Mouse (Mus musculus): ENCODE data around the gene Zfp423. TPM values are rescaled to one million over a fixed set of nuclear protein-coding genes. Genes with fewer than 3 reads are reported as not detected.

The Zfp423 gene
- total RNA-seq, 2 experiments from 2014 or later: 37.0 to 42.7 TPM

GRCm38 (mm10) chr8:87704756-87705155, 254.6 kb downstream of the Zfp423 start:
- DNase-seq (ENCODE audit: low spot score in 2 of 2): no peak

- peak; percentile 20 to 33 for DNase-seq (ENCODE audit: low spot score in 2 of 2)
These were observed 256.5 kb downstream of the Zfp423 start for GRCm38 (mm10) chr8:87702790-87703311.

GRCm38 (mm10) chr8:87702051-87702521, 257.3 kb downstream of the Zfp423 start:
- DNase-seq (ENCODE audit: low spot score in 2 of 2): no peak

- DNase-seq (ENCODE audit: low spot score in 2 of 2): no peak
These were observed 257.8 kb downstream of the Zfp423 start for GRCm38 (mm10) chr8:87701583-87701982.

GRCm38 (mm10) chr8:87700321-87700720, 259.1 kb downstream of the Zfp423 start:
- DNase-seq (ENCODE audit: low spot score in 2 of 2): no peak

- DNase-seq (ENCODE audit: low spot score in 2 of 2): no peak
These were observed 262.3 kb downstream of the Zfp423 start for GRCm38 (mm10) chr8:87697127-87697526.

- DNase-seq (ENCODE audit: low spot score in 2 of 2): no peak
These were observed 265.7 kb downstream of the Zfp423 start for GRCm38 (mm10) chr8:87693741-87694140.

GRCm38 (mm10) chr8:87690100-87691095, 269.0 kb downstream of the Zfp423 start:
- DNase-seq (ENCODE audit: low spot score in 2 of 2): peak; percentile 47 to 62

GRCm38 (mm10) chr8:87689192-87689591, 270.2 kb downstream of the Zfp423 start:
- no peak for DNase-seq (ENCODE audit: low spot score in 2 of 2)

- no peak for DNase-seq (ENCODE audit: low spot score in 2 of 2)
These were observed 271.0 kb downstream of the Zfp423 start for GRCm38 (mm10) chr8:87688348-87688747.

- DNase-seq (ENCODE audit: low spot score in 2 of 2): no peak
These were observed 272.3 kb downstream of the Zfp423 start for GRCm38 (mm10) chr8:87686986-87687698.

GRCm38 (mm10) chr8:87686026-87686425, 273.4 kb downstream of the Zfp423 start:
- DNase-seq (ENCODE audit: low spot score in 2 of 2): no peak

GRCm38 (mm10) chr8:87685392-87685791, 274.0 kb downstream of the Zfp423 start:
- DNase-seq (ENCODE audit: low spot score in 2 of 2): no peak

GRCm38 (mm10) chr8:87682066-87682465, 277.3 kb downstream of the Zfp423 start:
- DNase-seq (ENCODE audit: low spot score in 2 of 2): no peak

- DNase-seq (ENCODE audit: low spot score in 2 of 2): no peak
These were observed 279.4 kb downstream of the Zfp423 start for GRCm38 (mm10) chr8:87680034-87680433.

GRCm38 (mm10) chr8:87679431-87680003, 279.9 kb downstream of the Zfp423 start:
- no peak for DNase-seq (ENCODE audit: low spot score in 2 of 2)

- no peak for DNase-seq (ENCODE audit: low spot score in 2 of 2)
These were observed 284.0 kb downstream of the Zfp423 start for GRCm38 (mm10) chr8:87675411-87675810.

GRCm38 (mm10) chr8:87674157-87674556, 285.2 kb downstream of the Zfp423 start:
- DNase-seq (ENCODE audit: low spot score in 2 of 2): no peak

- DNase-seq (ENCODE audit: low spot score in 2 of 2): no peak
These were observed 287.2 kb downstream of the Zfp423 start for GRCm38 (mm10) chr8:87672214-87672613.

- DNase-seq (ENCODE audit: low spot score in 2 of 2): no peak
These were observed 288.0 kb downstream of the Zfp423 start for GRCm38 (mm10) chr8:87671209-87671970.

GRCm38 (mm10) chr8:87670232-87670631, 289.2 kb downstream of the Zfp423 start:
- DNase-seq (ENCODE audit: low spot score in 2 of 2): no peak
